Mouse (Mus musculus) kidney, adult 18-20 months (tissue): ENCODE results near the gene Tph2.
"Not testable (repeated sequence)": the region's sequence is repeated elsewhere in the genome, so short reads cannot be mapped to it uniquely, and the experiment has no call there.

Experiments used
- DNase-seq: peaks from one replicate; pipeline ENCODE4 v3.0.0; 2021

Gene Tph2

GRCm38 (mm10) chr10:115184697-115185096 is at the start of gene Tph2:
TSS of gene Tph2 (minus strand) at chr10:115185022.
- peak; percentile 48 for DNase-seq

GRCm38 (mm10) chr10:115233798-115234197 is 49.0 kb upstream of the Tph2 start:
- DNase-seq, result no peak

DNA sequence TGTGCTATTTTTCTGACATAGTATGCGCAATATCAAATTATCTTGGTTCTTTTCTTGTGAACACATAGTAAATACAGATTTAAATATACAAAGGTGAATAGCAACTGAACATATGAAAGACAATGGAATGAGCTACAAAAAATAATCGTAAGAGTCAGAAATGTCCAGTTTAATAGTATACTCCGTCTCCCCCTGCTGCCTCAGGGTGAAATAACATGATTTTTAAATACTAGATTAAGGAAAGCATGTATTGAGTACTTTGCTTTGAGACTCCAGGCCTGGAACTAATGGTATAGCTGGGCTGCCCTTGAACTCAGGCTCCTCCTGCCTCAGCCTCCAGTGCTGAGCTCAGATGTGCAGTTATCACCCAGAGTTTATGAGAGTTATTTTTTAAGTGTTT is 47.7 kb upstream of the Tph2 start:
- no peak for DNase-seq

DNA sequence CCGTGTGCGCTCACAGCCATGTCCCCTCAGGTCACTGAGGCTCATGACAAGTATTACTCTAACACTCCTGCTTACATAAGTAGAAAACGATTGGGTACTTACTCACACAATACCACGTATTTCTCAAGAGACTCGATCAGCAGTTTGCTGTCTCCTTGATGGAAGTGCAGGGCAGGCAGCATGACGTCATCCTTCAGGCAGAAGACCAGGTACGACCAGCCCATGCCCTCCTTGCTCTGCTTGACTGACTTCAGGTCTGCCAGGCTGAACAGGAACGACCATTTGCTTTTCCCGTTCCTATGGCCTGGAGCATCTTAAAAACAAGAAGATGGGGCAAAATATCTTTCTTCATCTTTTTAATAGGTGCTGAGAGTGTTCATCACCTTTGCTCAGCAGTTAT is 44.2 kb upstream of the Tph2 start:
- no peak for DNase-seq

GRCm38 (mm10) chr10:115226586-115226985 is 41.8 kb upstream of the Tph2 start:
- peak; percentile 25 for DNase-seq

DNA sequence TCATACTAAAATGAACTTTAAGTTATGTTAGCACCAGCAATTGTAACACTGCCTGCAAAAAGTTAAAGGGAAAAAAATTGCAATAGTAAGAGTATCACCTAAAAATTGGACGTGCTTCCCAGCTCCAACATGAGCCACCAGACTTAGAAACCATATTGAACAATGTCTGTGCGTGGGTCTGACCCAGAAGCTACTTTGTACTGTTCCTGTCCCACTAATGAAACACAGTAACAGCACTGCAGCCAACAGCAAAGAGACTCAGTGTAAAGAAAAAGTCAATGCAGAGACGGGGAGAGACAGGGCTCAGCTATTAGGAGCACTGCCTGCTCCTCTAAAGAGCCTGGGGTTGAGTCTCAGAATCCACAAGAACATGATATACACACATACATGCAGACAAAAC is 39.0 kb upstream of the Tph2 start:
- DNase-seq, result no peak

DNA sequence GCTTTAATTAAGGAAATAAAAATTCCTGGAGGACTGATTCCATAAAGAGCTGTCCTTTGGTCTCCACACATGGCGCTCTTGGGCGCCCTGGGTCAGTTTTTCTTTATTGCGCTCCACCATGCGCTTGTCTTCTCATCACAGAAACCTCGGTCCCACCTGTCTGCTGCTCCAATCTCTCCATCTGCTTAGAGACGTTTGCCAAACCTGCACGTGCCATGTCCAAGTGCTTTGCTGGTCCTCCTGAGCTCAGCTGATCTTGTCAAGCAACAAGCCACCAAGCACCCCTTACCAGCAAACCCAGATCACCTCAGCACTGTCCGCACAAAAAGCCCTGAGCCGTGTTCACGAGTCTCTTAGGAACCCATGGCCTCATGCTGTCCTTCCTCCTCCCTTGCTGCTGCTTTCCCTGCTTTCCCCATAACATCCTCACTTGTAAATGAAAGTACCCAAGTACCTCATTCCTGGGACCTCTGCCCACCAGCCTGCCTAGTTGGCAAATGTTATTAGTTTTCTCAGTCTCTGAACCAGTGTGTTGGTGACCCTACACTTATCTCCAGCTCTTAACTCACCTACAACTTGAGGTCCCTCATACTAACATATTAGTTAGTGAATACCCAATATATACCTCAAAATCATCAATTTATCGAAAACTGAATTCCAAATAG is 28.2 kb upstream of the Tph2 start:
- DNase-seq, result no peak

DNA sequence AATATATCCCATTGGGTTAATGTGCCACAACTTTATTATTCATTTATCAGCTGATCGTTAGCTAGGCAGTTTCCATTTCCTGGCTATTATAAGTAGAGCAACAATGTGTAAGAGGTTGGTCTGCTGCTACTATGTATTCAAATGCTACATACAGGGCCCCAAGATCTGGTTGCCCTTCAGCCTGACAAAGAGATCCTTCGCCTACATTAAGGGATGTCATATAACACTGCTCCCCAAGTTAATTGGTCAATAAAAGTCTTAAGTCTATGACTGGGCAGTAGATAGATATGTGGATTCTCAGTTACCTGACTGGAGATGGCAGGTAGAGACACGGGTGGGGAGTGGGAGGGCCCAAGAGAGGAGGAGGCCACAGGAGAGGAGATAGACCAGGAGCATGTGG is 21.0 kb upstream of the Tph2 start:
- DNase-seq, result no peak

GRCm38 (mm10) chr10:115205284-115205683 is 20.5 kb upstream of the Tph2 start:
- no peak for DNase-seq

DNA sequence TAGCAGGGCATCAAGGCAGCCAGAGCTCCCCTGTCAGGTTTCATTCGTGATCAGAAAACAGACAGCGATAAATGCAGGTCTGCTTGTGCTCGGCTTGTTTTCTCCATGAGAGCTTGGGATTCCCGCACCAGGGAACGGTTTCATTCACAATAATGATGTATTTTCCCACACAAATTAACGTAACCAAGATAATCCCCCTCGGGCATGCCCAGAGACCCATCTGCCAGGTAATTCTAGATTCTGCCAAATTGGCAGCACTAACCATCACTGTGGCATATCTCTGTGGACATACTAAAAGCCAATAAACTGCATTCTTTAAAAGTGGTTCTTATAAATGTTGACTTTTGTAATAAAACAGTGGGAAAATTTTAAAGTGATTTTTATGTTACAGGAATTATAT is 6.4 kb upstream of the Tph2 start:
- DNase-seq, result no peak

DNA sequence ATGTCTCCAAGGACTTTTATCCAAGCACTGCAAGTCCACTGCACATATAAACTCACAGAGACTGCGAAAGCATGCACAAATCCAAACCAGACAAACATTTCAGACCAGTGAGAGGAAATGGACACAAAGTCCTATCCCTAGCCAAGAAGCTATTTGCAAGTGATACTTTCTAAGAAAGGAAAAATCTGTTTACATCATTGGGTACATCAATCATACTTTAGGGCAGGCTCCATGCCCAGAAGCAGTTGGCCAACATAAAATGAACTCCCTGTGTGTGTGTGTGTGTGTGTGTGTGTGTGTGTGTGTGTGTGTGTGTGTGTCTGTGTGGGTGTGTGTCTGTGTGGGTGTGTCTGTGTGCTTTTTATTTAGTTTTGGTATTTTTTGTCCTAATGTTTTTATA is 2.6 kb upstream of the Tph2 start:
- no peak for DNase-seq

DNA sequence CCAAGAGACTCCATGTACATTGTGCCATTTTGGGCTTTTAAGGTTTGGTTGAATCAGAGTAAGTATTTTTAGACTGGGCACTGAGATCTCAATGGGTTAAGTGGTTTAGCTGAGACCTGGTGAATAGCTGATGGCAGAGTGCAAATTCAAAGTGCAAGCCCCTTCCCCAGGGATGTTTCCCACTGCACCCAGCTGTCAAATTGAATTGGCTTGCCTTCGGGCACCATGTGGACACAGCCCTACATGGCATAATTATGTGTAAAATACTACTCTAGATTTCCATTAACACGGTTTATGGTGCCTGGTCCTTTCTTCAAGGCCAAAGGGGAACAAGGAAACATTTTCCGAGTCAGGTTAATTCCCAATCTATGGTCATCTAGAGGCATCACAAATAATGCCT is 3.8 kb downstream of the Tph2 start:
- no peak for DNase-seq

GRCm38 (mm10) chr10:115178019-115178418 is 6.8 kb downstream of the Tph2 start:
- DNase-seq, result not testable (repeated sequence)

- DNase-seq, result no peak
Measured at GRCm38 (mm10) chr10:115175591-115175991, 9.2 kb downstream of the Tph2 start.

DNA sequence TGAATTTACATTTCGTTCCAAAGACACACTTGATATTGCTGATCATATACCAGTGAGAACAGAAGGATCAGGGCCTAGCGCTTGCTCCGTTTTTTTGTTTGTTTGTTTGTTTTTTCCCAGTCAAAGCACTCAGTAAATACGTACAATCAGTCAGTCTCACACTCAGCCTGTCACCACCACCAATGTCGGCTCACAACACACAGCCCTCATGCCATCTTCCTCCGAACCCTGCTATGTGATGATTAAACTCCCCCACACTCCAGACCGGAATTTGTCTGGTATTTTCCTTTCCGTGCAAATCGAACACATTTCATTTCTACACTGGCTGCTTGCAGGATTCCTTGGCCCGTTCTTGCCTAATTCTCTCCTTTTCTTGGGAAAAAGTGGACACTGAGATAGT is 11.5 kb downstream of the Tph2 start:
- no peak for DNase-seq

GRCm38 (mm10) chr10:115171351-115171818 is 13.4 kb downstream of the Tph2 start:
- no peak for DNase-seq

- no peak for DNase-seq
Measured at GRCm38 (mm10) chr10:115170496-115171350, 14.1 kb downstream of the Tph2 start.

DNA sequence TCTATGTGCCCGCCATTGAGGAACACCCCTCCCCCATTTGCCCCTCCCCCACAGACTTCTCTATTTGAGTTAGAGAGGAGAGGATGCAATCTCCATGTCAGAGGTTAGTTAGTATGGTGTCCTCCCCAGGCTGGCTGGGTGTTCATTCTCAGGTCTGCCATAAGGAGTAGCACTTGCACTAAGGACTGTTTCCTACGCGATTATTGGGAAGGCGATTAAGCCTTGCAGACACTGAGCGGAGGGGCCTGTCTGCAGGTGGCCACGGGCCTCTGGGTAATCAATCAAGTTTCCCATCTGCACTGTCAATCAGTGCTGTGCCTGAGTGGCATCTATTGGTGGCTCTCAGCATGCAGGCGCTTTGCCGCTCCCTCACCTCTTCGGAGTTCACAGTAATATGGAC is 15.4 kb downstream of the Tph2 start:
- DNase-seq, result no peak

DNA sequence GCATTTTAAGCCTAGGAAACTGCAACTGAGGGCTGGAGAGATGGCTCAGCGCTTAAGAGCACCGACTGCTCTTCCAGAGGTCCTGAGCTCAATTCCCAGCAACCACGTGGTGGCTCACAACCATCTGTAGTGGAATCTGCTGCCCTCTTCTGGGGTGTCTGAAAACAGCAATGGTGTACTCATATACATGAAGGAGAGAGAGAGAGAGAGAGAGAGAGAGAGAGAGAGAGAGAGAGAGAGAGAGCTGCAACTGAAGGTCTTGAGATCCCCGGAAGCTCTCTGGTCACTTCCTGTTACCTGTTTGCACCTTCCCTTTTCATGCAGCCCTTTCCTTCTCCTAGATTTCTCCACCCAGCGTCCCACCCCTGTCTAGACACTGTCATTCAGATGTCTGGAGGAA is 24.5 kb downstream of the Tph2 start:
- DNase-seq, result no peak

DNA sequence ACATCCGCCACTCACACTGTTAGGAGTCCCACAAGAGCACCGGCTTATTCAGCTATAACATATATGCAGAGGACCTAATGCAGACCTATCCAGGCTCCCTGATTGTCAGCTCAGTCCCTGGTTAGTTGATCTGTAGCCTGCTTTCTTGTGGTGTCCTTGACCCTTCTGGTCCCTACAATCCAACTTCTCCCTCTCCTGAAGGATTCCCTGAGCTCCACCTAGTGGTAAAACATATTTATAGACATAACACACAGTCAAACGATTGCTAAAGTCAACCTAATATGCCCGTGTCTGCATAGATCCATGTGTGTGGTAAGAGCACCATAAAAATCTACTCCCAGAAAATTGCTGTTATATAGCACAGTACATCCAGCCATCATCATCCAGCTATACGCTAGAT is 37.5 kb downstream of the Tph2 start:
- no peak for DNase-seq

DNA sequence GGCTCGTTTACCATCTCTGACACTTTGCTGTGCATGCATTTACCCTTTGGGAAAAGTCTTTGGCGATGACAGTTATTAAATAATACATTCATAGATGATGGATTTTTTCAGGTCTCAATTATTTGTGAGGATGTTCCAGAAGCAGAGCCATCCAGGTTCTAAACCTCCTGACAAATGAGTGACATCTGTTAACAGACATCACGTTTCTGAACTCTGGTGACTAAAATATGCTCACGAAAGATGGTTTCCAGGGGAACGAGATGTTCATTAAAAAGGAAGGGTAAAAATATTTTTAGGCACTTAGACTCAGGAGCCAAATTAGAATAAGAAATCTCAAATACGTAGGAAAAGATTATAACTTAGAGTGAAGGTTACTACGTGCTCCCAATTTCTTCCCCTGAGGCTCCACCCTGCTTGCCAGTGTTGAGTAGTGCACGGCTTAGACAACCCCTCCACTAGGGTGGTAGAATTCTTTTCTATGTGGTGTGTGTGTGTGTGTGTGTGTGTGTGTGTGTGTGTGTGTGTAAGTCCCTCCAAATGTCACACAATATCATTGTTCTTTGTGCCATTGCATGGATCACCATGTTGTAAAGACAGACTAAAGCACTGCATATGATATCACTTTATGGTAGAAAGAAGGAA is 38.4 kb downstream of the Tph2 start:
- no peak for DNase-seq

DNA sequence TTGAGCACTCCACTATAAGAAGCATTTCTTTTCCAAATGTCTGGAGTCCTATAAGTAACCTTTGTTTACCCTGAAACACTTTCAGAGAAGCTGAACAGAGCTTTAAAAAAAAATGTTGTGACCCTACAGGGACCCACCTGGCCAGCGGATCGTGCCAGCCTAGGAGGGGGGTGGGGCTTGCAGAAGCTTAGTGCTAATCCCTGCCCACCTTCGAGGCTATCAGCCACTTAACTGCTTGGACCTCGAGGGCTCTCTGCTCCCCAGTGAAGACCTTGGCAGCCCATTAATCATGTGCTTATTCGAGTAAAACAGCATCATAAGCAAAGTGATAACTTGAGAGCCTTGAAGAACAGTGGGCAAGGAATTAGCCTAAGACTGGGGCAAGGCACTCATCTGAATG is 40.3 kb downstream of the Tph2 start:
- no peak for DNase-seq

- DNase-seq, result no peak
Measured at GRCm38 (mm10) chr10:115143641-115144040, 41.2 kb downstream of the Tph2 start.

GRCm38 (mm10) chr10:115137016-115137415 is 47.8 kb downstream of the Tph2 start:
- DNase-seq, result no peak
